Mouse (Mus musculus) liver, embryonic 14.5 days (tissue): ENCODE measurements around the gene B3galt4. TPM values are rescaled to one million over a fixed set of nuclear protein-coding genes. Genes with fewer than 3 reads are reported as not detected.

Experiments used
- ATAC-seq: fragments of 200-750 bp; cut with Nextera tagmentation; 2 replicates; pipeline ENCODE4 v1.8.0; 2017; ENCODE audit warnings: moderate number of reproducible peaks, mild to moderate bottlenecking, moderate library complexity; ENCODE audit not compliant: insufficient read depth
- DNase-seq, 3 experiments: peaks; one replicate each; pipeline ENCODE4 v3.0.0-alpha.2; 2012 to 2013; ENCODE audit warnings: low read depth in 3 of 3, low spot score in 3 of 3
- H3K27ac ChIP-seq: fragments of 300-500 bp; sonication (generic); 2 replicates; pipeline ENCODE4 v1.5.1; 2014; ENCODE audit warnings: moderate library complexity, mild to moderate bottlenecking, control low read depth, inconsistent platforms
- H3K27me3 ChIP-seq: fragments of 300-500 bp; sonication (generic); 2 replicates; pipeline ENCODE4 v1.6.1; 2014; ENCODE audit warnings: mild to moderate bottlenecking, low read length, moderate library complexity; ENCODE audit not compliant: control insufficient read depth, insufficient read depth
- H3K36me3 ChIP-seq: fragments of 300-500 bp; sonication (generic); replicated peaks from 2 replicates; pipeline ENCODE4 v1.6.1; 2014; ENCODE audit warnings: low read depth; ENCODE audit not compliant: control insufficient read depth, insufficient read depth
- H3K4me1 ChIP-seq, 2 experiments: fragments of 200-500 bp in 1 of 2; fragments of 300-500 bp in 1 of 2; sonication (generic) in 1 of 2; replicated peaks; 2 replicates each; pipeline ENCODE4 v1.6.1; 2012 to 2014; ENCODE audit warnings: antibody characterized with exemption in 1 of 2, inconsistent platforms in 1 of 2, low read length in 1 of 2; ENCODE audit not compliant: control insufficient read depth in 2 of 2, insufficient read depth in 2 of 2
- H3K4me2 ChIP-seq: fragments of 300-500 bp; sonication (generic); 2 replicates; pipeline ENCODE4 v1.6.1; 2014; ENCODE audit warnings: low read depth, mild to moderate bottlenecking, control low read depth, moderate library complexity
- H3K4me3 ChIP-seq, 2 experiments: fragments of 200-500 bp in 1 of 2; fragments of 300-500 bp in 1 of 2; sonication (generic) in 1 of 2; 2 replicates each; pipeline ENCODE4 v1.5.1; 2012 to 2014; ENCODE audit warnings: low read depth in 2 of 2, low read length in 2 of 2, mild to moderate bottlenecking in 2 of 2, control low read depth in 1 of 2, inconsistent platforms in 1 of 2, moderate library complexity in 1 of 2; ENCODE audit not compliant: insufficient read depth in 1 of 2
- H3K9ac ChIP-seq: fragments of 300-500 bp; sonication (generic); replicated peaks from 2 replicates; pipeline ENCODE4 v1.6.1; 2014; ENCODE audit warnings: mild to moderate bottlenecking, control low read depth, moderate library complexity
- H3K9me3 ChIP-seq: fragments of 300-500 bp; sonication (generic); 2 replicates; pipeline ENCODE4 v1.6.1; 2016; ENCODE audit warnings: low read length, mixed read lengths; ENCODE audit not compliant: control insufficient read depth
- CTCF ChIP-seq: IDR thresholded peaks from 2 replicates; pipeline ENCODE4 v1.5.1; 2016; ENCODE audit warnings: antibody characterized with exemption, low read depth, control low read depth
- EP300 ChIP-seq: IDR thresholded peaks from 2 replicates; pipeline ENCODE4 v1.6.1; 2016; ENCODE audit warnings: antibody characterized with exemption, low read depth
- WGBS: fragments of 180-500 bp; shearing (Covaris S2); extraction: QIAGEN DNeasy Blood & Tissue Kit; methylation state at CpG from one replicate; pipeline ENCODE4 v1.1.7; 2014; ENCODE audit not compliant: insufficient replicate concordance; 5-methylcytosine and 5-hydroxymethylcytosine counted together
- polyA plus RNA-seq, 2 experiments: library from polyadenylated mRNA; depleted of rRNA in 1 of 2; stranded (reverse) in 1 of 2; unstranded in 1 of 2; fragments of >200 nt; fragmentation: Nextera tagmentation in 1 of 2; extraction: Ambion mirVana in 1 of 2; gene quantifications; 2 replicates each; pipeline versions ENCODE4 v1.2.1 to v1.2.3; 2012 to 2014

Gene B3galt4
- polyA plus RNA-seq, 2 experiments = 1.1 to 1.8 TPM

GRCm38 (mm10) chr17:33948905-33949537 is 2.3 kb downstream of the B3galt4 start:
- Histone ChIP-seq H3K4me3 (no peak overlapping the region), H3K4me1 (peaks cover 9 to 17% of the 10 kb centered on the region in 2 experiments), H3K9me3 (no peaks in the 10 kb centered on the region), H3K36me3 (peaks cover 23% of the 10 kb centered on the region), H3K4me2 (no peak overlapping the region), H3K27me3 (no peaks in the 10 kb centered on the region), H3K9ac (no peak overlapping the region), H3K27ac (no peak overlapping the region)
- 77% methylated on average over 19 of the region's 19 CpGs for WGBS
- no peak for DNase-seq
- TF ChIP-seq CTCF = no peak
- TF ChIP-seq EP300 = no peak
- no peak for ATAC-seq

GRCm38 (mm10) chr17:33948090-33948904 is 3.0 kb downstream of the B3galt4 start:
- DNase-seq = no peak
- Histone ChIP-seq H3K36me3 (peaks cover 16% of the 10 kb centered on the region), H3K9me3 (no peaks in the 10 kb centered on the region), H3K4me2 (no peak overlapping the region), H3K4me1 (peaks cover 7 to 14% of the 10 kb centered on the region in 2 experiments), H3K27me3 (no peaks in the 10 kb centered on the region), H3K27ac (no peak overlapping the region), H3K9ac (no peak overlapping the region), H3K4me3 (no peak overlapping the region)
- no peak for ATAC-seq
- TF ChIP-seq EP300 (no peak), CTCF (no peak)
- 76% methylated on average over 22 of the region's 22 CpGs for WGBS

- Histone ChIP-seq H3K4me1 (peaks cover 4 to 7% of the 10 kb centered on the region in 2 experiments), H3K36me3 (peaks cover 9% of the 10 kb centered on the region), H3K4me3 (no peak overlapping the region), H3K9ac (no peak overlapping the region), H3K4me2 (no peak overlapping the region), H3K9me3 (no peaks in the 10 kb centered on the region), H3K27me3 (no peaks in the 10 kb centered on the region), H3K27ac (no peak overlapping the region)
- DNase-seq (no peak), ATAC-seq (no peak)
- no peak for TF ChIP-seq EP300
- TF ChIP-seq CTCF = no peak
- 50% methylated on average over 10 of the region's 10 CpGs for WGBS
Measured at GRCm38 (mm10) chr17:33947430-33948089, 3.7 kb downstream of the B3galt4 start.

GRCm38 (mm10) chr17:33943454-33943853 is 7.8 kb downstream of the B3galt4 start:
- Histone ChIP-seq H3K9me3 (no peaks in the 10 kb centered on the region), H3K4me1 (peaks cover 5 to 12% of the 10 kb centered on the region in 2 experiments; a peak in 3 of 4 replicates), H3K4me2 (no peak overlapping the region), H3K9ac (no peak overlapping the region), H3K4me3 (no peak overlapping the region), H3K27ac (no peak overlapping the region), H3K36me3 (no peaks in the 10 kb centered on the region; the same call in none of the 2 replicates), H3K27me3 (no peaks in the 10 kb centered on the region)
- no peak for DNase-seq
- 81% methylated on average over 15 of the region's 15 CpGs for WGBS
- no peak for TF ChIP-seq EP300
- TF ChIP-seq CTCF = no peak
- no peak for ATAC-seq

- H3K9me3 ChIP-seq = no peaks in the 10 kb centered on the region
- no peaks in the 10 kb centered on the region; the same call in none of the 2 replicates for H3K36me3 ChIP-seq
- no peak overlapping the region for H3K27ac ChIP-seq
- H3K9ac ChIP-seq = peak overlapping the region; percentile 91
- 33% methylated on average over 19 of the region's 19 CpGs for WGBS
- TF ChIP-seq EP300 (no peak), CTCF (no peak)
- H3K27me3 ChIP-seq = no peaks in the 10 kb centered on the region
- H3K4me2 ChIP-seq = peak overlapping the region; percentile 77
- ATAC-seq (no peak), DNase-seq (no peak)
- peaks cover 5 to 12% of the 10 kb centered on the region in 2 experiments; a peak in 3 of 4 replicates for H3K4me1 ChIP-seq
- H3K4me3 ChIP-seq = peak overlapping the region; percentile 97 to 99
Measured at GRCm38 (mm10) chr17:33941381-33941780, 9.9 kb downstream of the B3galt4 start.
